Mouse (Mus musculus): ENCODE results near the gene Them5.

DNA sequence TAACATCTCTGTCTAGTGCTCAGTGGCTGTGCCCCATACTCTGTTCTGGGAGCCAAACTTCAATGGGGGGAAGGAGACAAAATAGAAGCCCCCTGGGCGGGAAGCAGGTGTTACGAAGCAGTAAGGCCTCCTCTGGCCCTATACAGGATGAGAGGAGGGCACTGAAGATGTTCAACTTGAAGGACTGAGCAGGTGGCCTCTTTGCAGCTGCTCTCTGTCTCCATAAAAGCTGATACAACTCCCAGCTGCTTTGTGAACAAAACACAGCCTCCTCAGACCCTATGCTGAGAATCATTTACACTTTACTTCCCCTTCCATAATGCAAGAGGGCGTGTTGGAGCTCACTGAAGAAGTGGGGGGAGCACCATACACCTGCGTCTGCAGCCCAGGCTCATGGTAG lies 44.8 kb downstream of the Them5 start:
- no peak for TF ChIP-seq CTCF (IDR thresholded peaks at IDR 0.05; ENCODE audit: control insufficient read depth, insufficient read depth, low read length)
- no peak for TF ChIP-seq POLR2A (IDR thresholded peaks at IDR 0.05; ENCODE audit: borderline replicate concordance, control insufficient read depth, low read depth, low read length)
